Mouse (Mus musculus) liver, embryonic 15.5 days (tissue): ENCODE results near the gene Pkdrej. TPM values are rescaled to one million over a fixed set of nuclear protein-coding genes. Genes with fewer than 3 reads are reported as not detected.
"Not testable (repeated sequence)": the region's sequence is repeated elsewhere in the genome, so short reads cannot be mapped to it uniquely, and the experiment has no call there.

Experiments
- ATAC-seq: fragments of 200-750 bp; cut with Nextera tagmentation; 2 replicates; pipeline ENCODE4 v1.8.0; 2017; ENCODE audit warnings: moderate number of reproducible peaks, mild to moderate bottlenecking, moderate library complexity; ENCODE audit not compliant: insufficient read depth
- H3K27ac ChIP-seq: fragments of 300-500 bp; sonication (generic); replicated peaks from 2 replicates; pipeline ENCODE4 v1.5.1; 2015; ENCODE audit warnings: mild to moderate bottlenecking, inconsistent platforms
- H3K27me3 ChIP-seq: fragments of 300-500 bp; sonication (generic); 2 replicates; pipeline ENCODE4 v1.6.1; 2015; ENCODE audit warnings: mild to moderate bottlenecking, inconsistent platforms
- H3K36me3 ChIP-seq: fragments of 300-500 bp; sonication (generic); replicated peaks from 2 replicates; pipeline ENCODE4 v1.6.1; 2015; ENCODE audit warnings: moderate library complexity, mild to moderate bottlenecking, inconsistent platforms
- H3K4me1 ChIP-seq: fragments of 300-500 bp; sonication (generic); replicated peaks from 2 replicates; pipeline ENCODE4 v1.6.1; 2015; ENCODE audit warnings: inconsistent platforms
- H3K4me2 ChIP-seq: fragments of 300-500 bp; sonication (generic); 2 replicates; pipeline ENCODE4 v1.6.1; 2015; ENCODE audit warnings: moderate library complexity, mild to moderate bottlenecking, inconsistent platforms
- H3K4me3 ChIP-seq: fragments of 300-500 bp; sonication (generic); replicated peaks from 2 replicates; pipeline ENCODE4 v1.5.1; 2015; ENCODE audit warnings: mild to moderate bottlenecking, inconsistent platforms
- H3K9ac ChIP-seq: fragments of 300-500 bp; sonication (generic); 2 replicates; pipeline ENCODE4 v1.6.1; 2015; ENCODE audit warnings: moderate library complexity, mild to moderate bottlenecking, inconsistent platforms
- H3K9me3 ChIP-seq: fragments of 300-500 bp; sonication (generic); replicated peaks from 2 replicates; pipeline ENCODE4 v1.6.1; 2016; ENCODE audit warnings: inconsistent platforms
- WGBS: fragments of 180-500 bp; shearing (Covaris S2); methylation state at CpG from one replicate; pipeline ENCODE4 v1.1.7; 2015; ENCODE audit warnings: mixed read lengths; ENCODE audit not compliant: insufficient replicate concordance; 5-methylcytosine and 5-hydroxymethylcytosine counted together
- polyA plus RNA-seq: library from polyadenylated mRNA; unstranded; fragments of >200 nt; fragmentation: Nextera tagmentation; extraction: Ambion mirVana; gene quantifications from 2 replicates; pipeline ENCODE4 v1.2.1, GENCODE M21; 2015

Pkdrej gene
- polyA plus RNA-seq, result 0.08 and 0.09 TPM in 2 replicates

DNA sequence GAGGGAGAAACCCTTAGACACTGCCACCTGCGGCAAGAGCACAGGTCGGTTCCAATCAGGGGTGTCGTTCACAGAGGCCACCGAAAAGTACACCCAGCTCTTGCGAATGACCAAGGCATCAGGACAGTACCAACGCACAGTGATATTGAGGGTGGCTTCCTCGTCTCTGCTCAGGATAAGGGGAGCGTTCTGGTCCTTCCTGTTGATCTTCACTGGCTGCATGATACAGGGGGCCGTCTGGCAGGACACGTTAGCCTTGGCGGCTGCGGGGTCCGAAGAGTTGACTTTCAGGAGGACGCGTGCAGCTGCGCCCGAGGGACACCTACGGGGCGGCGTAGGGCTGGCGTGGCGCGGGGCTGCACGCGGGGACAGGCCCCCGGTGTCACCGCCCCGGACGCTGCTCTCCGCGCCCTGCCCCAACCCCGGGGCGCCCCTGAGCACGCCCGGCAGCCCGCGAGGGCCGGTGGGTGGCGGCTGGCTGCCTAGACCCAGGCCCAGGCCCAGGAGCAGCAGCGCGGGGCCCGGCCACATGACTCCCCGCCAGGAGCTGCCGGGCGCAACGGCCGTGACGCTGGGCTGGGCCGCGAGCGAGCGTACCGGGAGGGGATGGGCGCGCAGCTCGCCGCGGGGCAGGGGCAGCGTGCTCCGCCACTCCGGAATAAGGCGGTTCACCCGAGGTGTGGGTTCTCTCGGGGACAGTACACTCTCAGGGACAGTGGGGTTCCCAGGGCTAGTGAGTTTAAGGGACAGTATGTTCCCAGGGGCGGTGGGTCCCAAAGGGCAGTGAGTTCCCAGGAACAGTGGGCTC is at the start of gene Pkdrej:
Pkdrej (minus strand) TSS at position 532 of the 808 bp plus-strand sequence.
- Histone ChIP-seq H3K4me3 (peak within 1 kb of the TSS; percentile 53), H3K4me2 (peak within 1 kb of the TSS; percentile 81), H3K36me3 (no peaks in the 10 kb centered on the region), H3K27ac (no peak within 1 kb of the TSS), H3K9ac (peak within 1 kb of the TSS; percentile 46; the same call in 1 of the 2 replicates), H3K4me1 (peaks cover 14% of the 10 kb centered on the region), H3K9me3 (peaks cover 3% of the 10 kb centered on the region; the same call in 1 of the 2 replicates), H3K27me3 (peaks cover 48% of the 10 kb centered on the region)
- peak; percentile 70 for ATAC-seq
- WGBS, result 1% methylated on average over 65 of the region's 65 CpGs

DNA sequence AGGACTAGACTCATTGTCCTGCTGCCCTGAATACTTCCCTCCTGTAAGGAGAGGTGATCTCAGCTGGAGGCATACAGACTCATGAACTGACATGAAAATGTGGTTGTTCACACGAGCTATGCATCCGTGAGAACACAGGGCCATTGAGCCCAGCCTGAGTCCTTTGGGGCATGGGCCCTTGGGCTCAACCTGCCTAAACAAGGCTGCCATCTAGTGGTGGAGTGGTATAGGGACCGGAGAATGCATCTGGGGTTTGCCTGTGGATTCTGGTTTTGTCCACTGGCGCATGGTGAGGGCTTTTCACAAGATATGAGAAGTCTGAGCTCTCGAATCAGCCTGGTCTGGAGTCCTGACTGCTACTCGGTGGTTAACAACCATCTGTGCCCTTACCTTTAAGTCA is 46.2 kb upstream of the Pkdrej start:
- Histone ChIP-seq H3K27ac (no peak overlapping the region), H3K4me3 (no peak overlapping the region)

DNA sequence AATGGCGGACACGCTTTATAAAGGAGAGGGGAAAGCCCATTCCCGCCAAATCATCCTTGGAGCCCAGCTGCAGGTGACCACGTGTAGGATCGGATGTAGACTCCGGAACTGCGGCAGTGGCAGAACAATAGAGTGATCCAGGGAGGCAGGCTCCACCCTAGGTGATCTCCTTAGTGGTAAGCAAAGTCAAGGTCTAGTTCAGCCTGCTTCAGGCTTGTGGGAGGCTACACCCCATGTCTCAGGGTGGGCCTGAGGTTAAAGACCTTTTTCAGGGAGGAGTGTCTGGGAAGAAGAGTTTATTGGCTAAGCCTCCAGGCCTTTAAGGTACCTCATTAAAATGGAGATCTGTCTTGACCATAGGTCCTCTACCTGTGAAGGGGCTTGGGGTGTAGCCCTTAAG is 44.4 kb upstream of the Pkdrej start:
- H3K27me3 ChIP-seq, ATAC-seq, H3K27ac ChIP-seq, H3K4me2 ChIP-seq, H3K9me3 ChIP-seq, H3K4me3 ChIP-seq, H3K9ac ChIP-seq: not testable (repeated sequence)
- peaks cover 100% of the 10 kb centered on the region for H3K36me3 ChIP-seq
- WGBS, result 92% methylated on average over 7 of the region's 7 CpGs
- peaks cover 18% of the 10 kb centered on the region for H3K4me1 ChIP-seq

More for the DNA sequence above, 46.2 kb upstream of the Pkdrej start:
- H3K27me3 ChIP-seq, result no peaks in the 10 kb centered on the region
- no peak for ATAC-seq
- no peaks in the 10 kb centered on the region for H3K9me3 ChIP-seq
- no peak overlapping the region for H3K4me2 ChIP-seq
- 37% methylated on average over 6 of the region's 6 CpGs for WGBS
- peaks cover 100% of the 10 kb centered on the region for H3K36me3 ChIP-seq
- 0 out of 2 replicates have a peak, but pooled peaks cover 3% of the 10 kb centered on the region for H3K4me1 ChIP-seq
- no peak overlapping the region for H3K9ac ChIP-seq

DNA sequence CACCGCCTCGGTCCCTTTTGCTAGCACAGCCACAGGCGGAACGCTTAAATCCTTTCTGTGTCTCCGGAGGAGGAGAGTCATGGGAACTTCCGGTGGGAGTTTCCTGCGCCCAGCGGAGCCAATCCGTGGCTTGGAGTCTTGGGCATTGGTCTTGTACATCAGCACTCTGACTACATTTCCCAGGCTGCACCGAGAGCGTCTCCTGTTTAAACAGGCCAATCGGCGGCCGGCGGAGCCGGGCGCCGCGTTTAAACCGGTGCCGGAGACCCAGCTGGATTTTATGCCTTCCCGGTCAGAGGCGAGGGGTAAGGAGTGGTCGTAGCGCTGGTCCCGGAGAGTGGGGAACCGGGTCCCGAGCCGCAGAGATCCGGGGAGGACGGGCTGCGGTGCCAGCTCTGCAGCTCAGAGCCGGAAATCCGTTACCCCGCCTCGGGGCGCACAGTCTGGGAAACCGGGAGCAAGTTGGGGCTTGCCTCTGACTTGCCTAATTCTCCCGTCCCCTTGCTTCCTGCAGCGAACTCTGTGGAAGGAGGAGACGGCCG is 38.0 kb upstream of the Pkdrej start, which contains the start of gene Gtse1:
Gtse1 (plus strand) TSS at position 256 of the 542 bp plus-strand sequence.
- peak within 1 kb of the TSS; percentile 79 for H3K4me2 ChIP-seq
- H3K36me3 ChIP-seq, result peaks cover 37% of the 10 kb centered on the region
- peak within 1 kb of the TSS; percentile 76 for H3K27ac ChIP-seq
- H3K27me3 ChIP-seq, result no peaks in the 10 kb centered on the region
- H3K4me1 ChIP-seq, result peaks cover 42% of the 10 kb centered on the region
- under 1% methylated on average over 42 of the region's 42 CpGs for WGBS
- H3K9me3 ChIP-seq, result no peaks in the 10 kb centered on the region
- peak; percentile 98 for ATAC-seq
- H3K4me3 ChIP-seq, result peak within 1 kb of the TSS; percentile 87
- H3K9ac ChIP-seq, result peak within 1 kb of the TSS; percentile 83

DNA sequence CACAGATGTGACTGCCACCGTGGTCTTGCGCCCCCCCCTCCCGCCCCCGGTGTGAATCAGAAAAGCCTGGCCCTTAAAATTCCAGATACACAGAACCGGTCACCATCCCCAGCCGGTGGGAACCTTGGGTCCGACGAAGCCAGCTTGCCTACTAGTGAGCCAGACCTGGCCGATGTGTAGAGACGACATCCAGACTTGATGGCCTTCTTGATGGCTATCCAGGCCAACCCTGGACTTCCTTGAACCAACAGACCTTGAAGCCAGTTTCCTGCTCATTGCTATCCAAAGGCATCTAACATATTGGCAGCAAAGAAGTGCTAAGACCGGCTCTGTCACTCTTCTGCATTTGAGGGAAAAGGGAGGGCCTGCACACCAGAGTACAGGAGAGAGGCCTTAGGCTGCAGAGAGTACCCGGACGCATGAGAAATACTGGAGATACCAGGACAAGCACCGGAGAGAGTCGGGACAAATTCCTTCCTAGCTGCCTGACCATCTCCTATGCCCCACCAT is 37.5 kb upstream of the Pkdrej start:
- H3K4me2 ChIP-seq, result peak overlapping the region; percentile 79

DNA sequence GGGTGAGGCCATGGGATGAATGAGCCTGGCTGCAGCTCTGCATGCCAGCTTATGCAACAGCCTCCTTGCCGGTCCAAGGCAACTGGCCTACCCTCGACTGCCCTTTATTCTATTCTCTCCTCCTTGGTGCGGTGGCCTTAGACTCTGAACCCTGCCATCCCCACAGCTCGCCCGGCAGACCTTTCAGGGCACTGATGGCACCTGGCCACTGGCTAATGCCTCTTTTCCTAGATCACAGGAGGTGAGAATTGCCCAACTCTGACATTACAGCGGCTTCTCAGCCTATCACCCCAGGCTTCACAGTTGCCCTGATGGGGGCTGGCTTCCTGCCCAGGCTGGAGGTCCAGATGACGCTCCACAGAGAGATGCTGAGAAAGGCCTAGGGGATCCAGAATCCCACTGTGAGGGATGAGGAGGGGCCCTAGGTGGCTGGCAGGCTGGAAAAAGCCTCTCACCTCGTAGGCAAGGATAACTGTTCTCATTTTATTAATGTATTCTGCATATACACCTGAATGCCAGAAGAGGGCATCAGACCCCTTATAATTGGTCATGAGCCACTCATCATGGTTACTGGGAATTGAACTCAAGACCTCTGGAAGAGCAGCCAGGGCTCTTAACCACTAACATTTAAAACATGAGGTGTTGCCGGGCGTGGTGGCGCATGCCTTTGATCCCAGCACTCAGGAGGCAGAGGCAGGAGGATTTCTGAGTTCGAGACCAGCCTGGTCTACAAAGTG is 30.3 kb upstream of the Pkdrej start:
- Histone ChIP-seq H3K27me3 (no peaks in the 10 kb centered on the region), H3K4me2 (no peak overlapping the region), H3K27ac (no peak overlapping the region), H3K9ac (no peak overlapping the region), H3K36me3 (no peaks in the 10 kb centered on the region), H3K9me3 (no peaks in the 10 kb centered on the region), H3K4me1 (peaks cover 4% of the 10 kb centered on the region; the same call in 1 of the 2 replicates), H3K4me3 (no peak overlapping the region)
- ATAC-seq, result no peak
- 68% methylated on average over 12 of the region's 12 CpGs for WGBS

More for the DNA sequence above, 37.5 kb upstream of the Pkdrej start:
- H3K9ac ChIP-seq, result peak overlapping the region; percentile 63
- H3K4me3 ChIP-seq, result peak overlapping the region; percentile 87
- no peak; the same call in 1 of the 2 replicates for ATAC-seq
- peaks cover 32% of the 10 kb centered on the region for H3K36me3 ChIP-seq
- WGBS, result 13% methylated on average over 15 of the region's 15 CpGs
- H3K9me3 ChIP-seq, result no peaks in the 10 kb centered on the region
- H3K27ac ChIP-seq, result peak overlapping the region; percentile 39; the same call in 1 of the 2 replicates
- no peaks in the 10 kb centered on the region for H3K27me3 ChIP-seq
- H3K4me1 ChIP-seq, result peaks cover 42% of the 10 kb centered on the region

DNA sequence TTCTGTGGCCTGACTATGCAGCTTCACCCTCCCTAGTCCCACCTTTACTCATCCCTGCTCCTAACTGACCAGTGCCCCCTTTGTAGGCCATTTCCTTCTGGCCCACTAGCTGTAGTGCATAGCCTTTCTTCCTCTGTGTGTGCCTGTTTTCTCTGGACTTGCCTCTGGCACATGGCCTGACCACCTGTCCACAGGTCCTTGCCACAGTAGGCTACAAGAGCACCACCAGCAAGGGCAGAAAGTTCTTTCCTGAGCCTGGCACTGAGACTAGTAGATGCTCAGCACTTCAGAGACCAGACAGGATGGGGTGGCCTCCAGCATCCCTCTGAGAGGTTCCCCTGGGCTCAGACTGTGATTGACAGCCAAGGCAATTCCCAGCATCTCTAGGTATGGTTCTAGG is 23.5 kb upstream of the Pkdrej start:
- no peak for ATAC-seq
- Histone ChIP-seq H3K9me3 (no peaks in the 10 kb centered on the region), H3K27me3 (no peaks in the 10 kb centered on the region), H3K9ac (no peak overlapping the region), H3K4me2 (no peak overlapping the region), H3K36me3 (0 out of 2 replicates have a peak, but pooled peaks cover 15% of the 10 kb centered on the region), H3K4me1 (peaks cover 22% of the 10 kb centered on the region), H3K27ac (no peak overlapping the region), H3K4me3 (no peak overlapping the region)

DNA sequence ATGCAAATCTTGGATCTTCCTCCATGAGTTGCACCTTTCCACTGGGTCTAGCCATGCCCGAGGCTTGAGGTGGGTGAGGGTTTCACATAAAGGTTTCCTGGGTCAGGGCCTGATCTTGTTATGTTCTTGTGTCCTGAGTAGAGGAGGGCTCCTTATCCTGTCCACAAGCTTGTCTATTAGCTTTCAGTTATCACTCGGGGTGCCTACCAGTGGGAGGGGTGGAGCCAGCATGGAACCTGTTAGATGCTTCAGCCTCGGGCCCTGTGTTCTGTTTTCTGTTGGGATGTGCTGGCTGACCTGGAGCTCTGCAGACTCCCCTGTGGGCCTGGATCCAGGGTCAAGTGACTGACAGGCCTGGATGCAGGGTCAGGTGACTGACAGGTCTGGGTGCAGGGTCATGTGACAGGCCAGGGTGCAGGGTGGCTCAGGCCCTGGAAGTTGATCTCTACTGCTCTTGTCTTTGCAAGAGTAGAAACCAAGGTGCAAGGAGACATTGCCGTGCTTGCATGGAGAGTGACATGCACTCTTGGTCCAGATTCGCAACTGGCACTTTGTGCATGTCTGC is 20.3 kb upstream of the Pkdrej start:
- ATAC-seq, result peak; percentile 43
- H3K4me1 ChIP-seq, result peaks cover 22% of the 10 kb centered on the region
- no peaks in the 10 kb centered on the region for H3K9me3 ChIP-seq
- H3K4me3 ChIP-seq, result no peak overlapping the region
- no peak overlapping the region for H3K4me2 ChIP-seq
- H3K27ac ChIP-seq, result no peak overlapping the region
- no peak overlapping the region for H3K9ac ChIP-seq
- 0 out of 2 replicates have a peak, but pooled peaks cover 15% of the 10 kb centered on the region for H3K36me3 ChIP-seq
- WGBS, result 44% methylated on average over 5 of the region's 5 CpGs
- H3K27me3 ChIP-seq, result no peaks in the 10 kb centered on the region

DNA sequence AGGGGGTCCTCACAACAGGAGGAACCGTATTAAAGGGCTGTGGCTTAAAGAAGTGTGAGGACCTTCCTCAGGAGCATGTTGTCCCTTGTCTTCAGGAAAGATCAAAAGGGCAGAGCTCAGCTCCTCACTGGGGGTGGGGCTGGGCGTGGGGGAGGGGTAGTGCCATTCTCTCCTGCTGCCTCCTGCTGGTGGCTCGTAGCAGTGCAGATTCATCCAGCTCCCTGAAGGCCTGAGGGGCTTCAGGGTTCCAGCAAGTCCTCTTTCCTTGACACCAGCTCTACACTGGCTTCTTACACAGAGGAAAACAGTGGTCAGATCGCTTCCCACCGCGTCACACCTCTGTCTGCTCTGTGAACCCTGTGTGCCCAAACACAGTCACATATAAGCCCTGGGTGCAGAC is 19.4 kb upstream of the Pkdrej start:
- Histone ChIP-seq H3K4me1 (peaks cover 22% of the 10 kb centered on the region), H3K9me3 (no peaks in the 10 kb centered on the region), H3K27ac (no peak overlapping the region), H3K27me3 (no peaks in the 10 kb centered on the region), H3K9ac (no peak overlapping the region), H3K4me2 (no peak overlapping the region), H3K4me3 (no peak overlapping the region), H3K36me3 (0 out of 2 replicates have a peak, but pooled peaks cover 9% of the 10 kb centered on the region)
- 38% methylated on average over 6 of the region's 6 CpGs for WGBS
- no peak for ATAC-seq

DNA sequence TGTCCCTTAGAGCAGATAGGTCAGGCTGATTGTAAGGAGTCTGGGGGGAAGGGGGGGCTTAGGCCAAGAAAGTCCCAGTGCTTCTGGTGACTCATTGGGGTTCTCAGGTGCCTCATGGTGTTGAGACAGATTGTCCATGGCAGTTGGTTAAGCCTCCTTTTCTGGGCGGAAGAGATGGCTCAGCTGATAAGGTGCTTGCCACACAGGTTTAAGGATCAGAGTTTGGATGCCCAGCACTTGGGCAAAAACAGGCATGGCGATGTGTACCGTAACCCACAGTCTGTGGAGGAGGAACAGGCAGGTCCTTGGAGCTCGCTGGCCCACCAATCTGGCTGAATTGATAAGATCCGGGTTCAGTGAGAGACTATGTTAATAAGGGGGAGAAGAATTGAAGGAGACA is 15.4 kb upstream of the Pkdrej start:
- peaks cover 29% of the 10 kb centered on the region for H3K4me1 ChIP-seq
- no peaks in the 10 kb centered on the region for H3K9me3 ChIP-seq
- no peaks in the 10 kb centered on the region for H3K36me3 ChIP-seq
- no peak overlapping the region for H3K4me2 ChIP-seq
- H3K27ac ChIP-seq, result no peak overlapping the region
- no peak overlapping the region for H3K4me3 ChIP-seq
- no peaks in the 10 kb centered on the region for H3K27me3 ChIP-seq
- no peak overlapping the region for H3K9ac ChIP-seq
- ATAC-seq, result no peak
- 51% methylated on average over 5 of the region's 5 CpGs for WGBS
